33 mouse cellular contexts compared by ENCODE assay signal in the genomic region with DNA sequence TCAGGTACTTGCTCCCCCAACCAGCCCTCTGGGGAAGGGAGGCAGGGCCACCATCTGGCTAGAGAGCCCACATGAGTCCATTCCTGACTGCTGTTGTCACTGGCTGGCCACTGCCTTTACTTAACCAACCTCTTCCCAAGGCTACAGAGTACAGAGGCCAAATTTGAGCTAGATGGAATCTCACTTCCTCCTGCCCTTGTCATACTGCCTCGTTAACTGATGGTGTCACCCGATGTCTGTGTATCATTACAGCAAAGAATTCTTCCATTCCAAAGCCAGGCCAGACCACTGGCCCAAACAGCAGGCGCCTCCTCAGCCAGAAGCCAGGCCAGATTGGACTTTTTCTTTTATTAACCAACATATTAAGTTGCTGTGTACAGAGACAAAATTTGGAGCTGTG. TPM values are rescaled to one million over a fixed set of nuclear protein-coding genes. Genes with fewer than 3 reads are reported as not detected.
DNase-seq lines count a peak whose midpoint lies in the region; ATAC-seq and TF ChIP-seq lines count a peak whose summit lies in the region.
"Had no signal": no experiment of that assay in that cellular context is flagged by ENCODE, and none has a peak within 500 bp of the region (broad histone marks: within the 10 kb centered on the region; RNA-seq: fewer than 3 reads in every experiment).

No protein-coding gene starts in this region.

- DNase-seq in hindbrain, postnatal 0 days (ENCODE audit: low spot score): no peak
- no peak for DNase-seq in hindbrain, embryonic 14.5 days (ENCODE audit: low spot score)
- DNase-seq in lung, postnatal 10 days: peak; percentile 3
- no peak for DNase-seq in lung, adult 2 months
- DNase-seq in Muller cell, postnatal 12 days (ENCODE audit: inconsistent ontology term): peak; percentile 57
- DNase-seq: adrenal gland, postnatal 10 days; adrenal gland, postnatal 36 days; cerebellum, adult 11 months; cerebellum, adult 2 months; cerebellum, adult 9-11 months; cerebellum, postnatal 25 days; gastrocnemius, postnatal 25 days; heart, postnatal 36 days had no signal

- no peak overlapping the region for H3K9ac ChIP-seq in hindbrain, postnatal 0 days (replicated peaks; ENCODE audit: low read length)
- H3K9ac ChIP-seq in hindbrain, embryonic 14.5 days: no peak overlapping the region
- H3K9ac ChIP-seq: hindbrain, embryonic 13.5 days had no signal

- H3K4me2 ChIP-seq in hindbrain, postnatal 0 days (ENCODE audit: low read depth, low read length): no peak overlapping the region
- H3K4me2 ChIP-seq in hindbrain, embryonic 14.5 days (replicated peaks): no peak overlapping the region
- H3K4me2 ChIP-seq: heart, embryonic 11.5 days; hindbrain, embryonic 13.5 days had no signal

- no peak overlapping the region for H3K4me3 ChIP-seq in hindbrain, postnatal 0 days (ENCODE audit: low read length)
- no peak overlapping the region for H3K4me3 ChIP-seq in hindbrain, embryonic 14.5 days (replicated peaks; ENCODE audit: low read length)
- no peak overlapping the region for H3K4me3 ChIP-seq in lung, adult 2 months (replicated peaks; ENCODE audit: extremely low read depth, low read depth, low read length)
- H3K4me3 ChIP-seq in cortical plate, adult 2 months (ENCODE audit: insufficient read depth, low read length): no peak overlapping the region
- H3K4me3 ChIP-seq: forebrain, embryonic 10.5 days; hindbrain, embryonic 10.5 days; hindbrain, embryonic 13.5 days had no signal

- peak; percentile 30; the same call in 1 of the 2 replicates for TF ChIP-seq CTCF in hindbrain, postnatal 0 days (IDR thresholded peaks at IDR 0.05; ENCODE audit: low read depth)
- no peak for TF ChIP-seq CTCF in lung, adult 2 months (IDR thresholded peaks at IDR 0.05; ENCODE audit: insufficient read depth, low read length)
- 0 out of 2 replicates have a peak, but pooled peaks have one; percentile 7 for TF ChIP-seq CTCF in cortical plate, adult 2 months (IDR thresholded peaks at IDR 0.05; ENCODE audit: extremely low read depth, insufficient read depth, low read length)

- no peaks in the 10 kb centered on the region for H3K9me3 ChIP-seq in hindbrain, postnatal 0 days (ENCODE audit: low read length)
- H3K9me3 ChIP-seq in hindbrain, embryonic 14.5 days (ENCODE audit: control insufficient read depth, low read length): no peaks in the 10 kb centered on the region
- H3K9me3 ChIP-seq: forebrain, embryonic 10.5 days; hindbrain, embryonic 10.5 days; hindbrain, embryonic 13.5 days had no signal

- 83% methylated on average over 3 of the region's 3 CpGs for WGBS in hindbrain, postnatal 0 days
- WGBS in hindbrain, embryonic 14.5 days: 77% methylated on average over 3 of the region's 3 CpGs
- 46% methylated on average over 3 of the region's 3 CpGs for WGBS in lung, adult 2 months

- H3K4me1 ChIP-seq in hindbrain, postnatal 0 days (ENCODE audit: insufficient read depth, low read length): peaks cover 9% of the 10 kb centered on the region; the same call in 1 of the 2 replicates
- H3K4me1 ChIP-seq in hindbrain, embryonic 14.5 days (replicated peaks; ENCODE audit: control insufficient read depth, insufficient read depth, low read length): no peaks in the 10 kb centered on the region
- no peaks in the 10 kb centered on the region for H3K4me1 ChIP-seq in lung, adult 2 months (ENCODE audit: control insufficient read depth, insufficient read depth, low read length)
- H3K4me1 ChIP-seq in cortical plate, adult 2 months (ENCODE audit: control insufficient read depth, insufficient read depth, low read length): no peaks in the 10 kb centered on the region

- H3K36me3 ChIP-seq in hindbrain, postnatal 0 days (ENCODE audit: insufficient read depth, low read length): no peaks in the 10 kb centered on the region
- H3K36me3 ChIP-seq in hindbrain, embryonic 14.5 days (replicated peaks; ENCODE audit: control insufficient read depth, insufficient read depth): no peaks in the 10 kb centered on the region
- H3K36me3 ChIP-seq: forebrain, embryonic 10.5 days; hindbrain, embryonic 10.5 days; hindbrain, embryonic 13.5 days had no signal

- ATAC-seq in hindbrain, postnatal 0 days: no peak
- no peak for ATAC-seq in hindbrain, embryonic 14.5 days (ENCODE audit: low FRiP score)
- no peak for ATAC-seq in granulocyte monocyte progenitor cell, adult 5-6 weeks (replicated peaks; ENCODE audit: poor library complexity, severe bottlenecking)
- ATAC-seq: CD4-positive, CD25-positive, alpha-beta regulatory T cell, adult 4 months; forebrain, embryonic 14.5 days; intestine, postnatal 0 days; Patski had no signal

- H3K27me3 ChIP-seq in hindbrain, postnatal 0 days (ENCODE audit: insufficient read depth, low read length): peaks cover 19% of the 10 kb centered on the region
- H3K27me3 ChIP-seq in hindbrain, embryonic 14.5 days (ENCODE audit: control insufficient read depth, insufficient read depth, low read length): peaks cover 39% of the 10 kb centered on the region

- no peak for TF ChIP-seq POLR2A in lung, adult 2 months (IDR thresholded peaks at IDR 0.05; ENCODE audit: borderline replicate concordance, extremely low read depth, low read depth, low read length)
- no peak for TF ChIP-seq POLR2A in cortical plate, adult 2 months (IDR thresholded peaks at IDR 0.05; ENCODE audit: extremely low read depth, insufficient read depth, low read length)

- H3K27ac ChIP-seq in hindbrain, postnatal 0 days: no peak overlapping the region
- H3K27ac ChIP-seq in hindbrain, embryonic 14.5 days: no peak overlapping the region
- H3K27ac ChIP-seq in cortical plate, adult 2 months (ENCODE audit: insufficient read depth, low read length): no peak overlapping the region
- H3K27ac ChIP-seq: forebrain, embryonic 10.5 days; hindbrain, embryonic 10.5 days; hindbrain, embryonic 13.5 days had no signal

RNA-seq across cellular contexts. Expression of a gene that starts 1.6 kb away (rescaled TPM):
- total RNA-seq in hindbrain, postnatal 0 days (2014; rRNA removed): 0.21 TPM in 1 of 2 replicates, not detected in the other
- polyA plus RNA-seq in hindbrain, postnatal 0 days (2015; fragmentation: Nextera tagmentation; extraction: Ambion mirVana): 0.06 TPM in 1 of 2 replicates, not detected in the other
- not detected in 2 replicates for polyA plus RNA-seq in hindbrain, embryonic 14.5 days (2014; fragmentation: Nextera tagmentation; extraction: Ambion mirVana)
- not detected in 2 replicates for polyA plus RNA-seq in lung, adult 2 months (2012; rRNA removed)
- polyA plus RNA-seq in cortical plate, adult 2 months (2012; rRNA removed): not detected in 2 replicates
- total RNA-seq in granulocyte monocyte progenitor cell, adult 5-6 weeks (2014; fragmentation: Nextera tagmentation): not detected in 2 replicates
- total RNA-seq in granulocyte monocyte progenitor cell, adult 5-6 weeks (2017): not detected in 2 replicates
- total RNA-seq: adrenal gland, adult 18-20 months; adrenal gland, postnatal 10 days; adrenal gland, postnatal 36 days; ES-E14; gastrocnemius, adult 8-10 months; gastrocnemius, postnatal 25 days; heart, adult 8-10 months; heart, postnatal 36 days had no signal
- polyA plus RNA-seq: C2C12; CD4-positive, CD25-positive, alpha-beta regulatory T cell, adult 4 months; cerebellum, adult 2 months; embryonic facial prominence, embryonic 14.5 days; forebrain, embryonic 14.5 days; gonadal fat pad, adult 2 months; heart, embryonic 14.5 days; heart, postnatal 0 days; hindbrain, embryonic 13.5 days; intestine, embryonic 14.5 days; intestine, postnatal 0 days; Patski had no signal

Comparison
In these comparisons a context has a peak if more than half of its experiments do, and no peak if none do; other contexts are left out.
1. DNase-seq: peak in lung, postnatal 10 days (single experiment) and Muller cell, postnatal 12 days (single experiment); none in hindbrain, postnatal 0 days (single experiment), hindbrain, embryonic 14.5 days (single experiment) and lung, adult 2 months (single experiment).